ENCODE assay signal across 8 mouse cellular contexts in genomic region chr2:33973213-33973834, GRCm38 (mm10).
DNase-seq lines count a peak whose midpoint lies in the region; ATAC-seq and TF ChIP-seq lines count a peak whose summit lies in the region.

No protein-coding gene starts in this region.

- H3K4me3 ChIP-seq in MEL (ENCODE audit: control insufficient read depth in 1 of 2, insufficient read depth in 1 of 2, low read depth in 2 of 2, low read length in 2 of 2) = no peak overlapping the region
- no peak overlapping the region for H3K4me3 ChIP-seq in forebrain, postnatal 0 days (ENCODE audit: low read depth, low read length)
- no peak overlapping the region for H3K4me3 ChIP-seq in lung, embryonic 16.5 days (ENCODE audit: low read length)

- no peak for TF ChIP-seq EP300 in MEL (IDR thresholded peaks at IDR 0.05; ENCODE audit: low read depth in 1 of 2, low read length in 2 of 2)

- 64% methylated on average over 4 of the region's 4 CpGs for WGBS in forebrain, postnatal 0 days
- 64% methylated on average over 4 of the region's 4 CpGs for WGBS in lung, embryonic 16.5 days

- TF ChIP-seq RAD21 in MEL (IDR thresholded peaks at IDR 0.05; ENCODE audit: low read depth, low read length) = peak; percentile 85

- ATAC-seq in forebrain, postnatal 0 days = peak; percentile 95
- peak; percentile 75 for ATAC-seq in lung, embryonic 16.5 days (ENCODE audit: low read depth)

- no peak for TF ChIP-seq POLR2A in MEL (IDR thresholded peaks at IDR 0.05; ENCODE audit: control insufficient read depth in 1 of 2, insufficient read depth in 1 of 2, low read depth in 1 of 2, low read length in 2 of 2, poor library complexity in 1 of 2)

- H3K27ac ChIP-seq in MEL (ENCODE audit: control insufficient read depth, low read depth, low read length) = no peak overlapping the region
- no peak overlapping the region for H3K27ac ChIP-seq in forebrain, postnatal 0 days (ENCODE audit: low read depth, low read length)
- no peak overlapping the region for H3K27ac ChIP-seq in lung, embryonic 16.5 days (ENCODE audit: low read length)

- H3K27me3 ChIP-seq in MEL (ENCODE audit: control insufficient read depth in 1 of 2, insufficient read depth in 2 of 2, low read length in 2 of 2) = no peaks in the 10 kb centered on the region
- no peaks in the 10 kb centered on the region for H3K27me3 ChIP-seq in forebrain, postnatal 0 days (ENCODE audit: insufficient read depth, low read length)
- no peaks in the 10 kb centered on the region for H3K27me3 ChIP-seq in lung, embryonic 16.5 days (ENCODE audit: control insufficient read depth, insufficient read depth, low read depth, low read length)

- no peaks in the 10 kb centered on the region for H3K4me1 ChIP-seq in MEL (ENCODE audit: control insufficient read depth in 1 of 2, insufficient read depth in 2 of 2, low read length in 2 of 2)
- H3K4me1 ChIP-seq in forebrain, postnatal 0 days (ENCODE audit: insufficient read depth) = no peaks in the 10 kb centered on the region; the same call in 1 of the 2 replicates
- no peaks in the 10 kb centered on the region; the same call in 1 of the 2 replicates for H3K4me1 ChIP-seq in lung, embryonic 16.5 days (replicated peaks; ENCODE audit: control insufficient read depth, insufficient read depth, low read length)

- no peaks in the 10 kb centered on the region for H3K9me3 ChIP-seq in MEL (replicated peaks; ENCODE audit: insufficient read depth, low read length)
- H3K9me3 ChIP-seq in forebrain, postnatal 0 days (ENCODE audit: low read length) = no peaks in the 10 kb centered on the region
- no peaks in the 10 kb centered on the region for H3K9me3 ChIP-seq in lung, embryonic 16.5 days (ENCODE audit: control insufficient read depth, low read length)

- H3K4me2 ChIP-seq in forebrain, postnatal 0 days (ENCODE audit: low read depth) = no peak overlapping the region
- H3K4me2 ChIP-seq in lung, embryonic 16.5 days (ENCODE audit: low read depth, low read length) = no peak overlapping the region

- H3K36me3 ChIP-seq in MEL (ENCODE audit: control insufficient read depth in 1 of 2, insufficient read depth in 2 of 2, low read length in 2 of 2) = no peaks in the 10 kb centered on the region
- no peaks in the 10 kb centered on the region for H3K36me3 ChIP-seq in forebrain, postnatal 0 days (ENCODE audit: insufficient read depth)
- no peaks in the 10 kb centered on the region for H3K36me3 ChIP-seq in lung, embryonic 16.5 days (ENCODE audit: control insufficient read depth, insufficient read depth, low read length)

- DNase-seq in MEL (ENCODE audit: low read depth, low spot score) = peak; percentile 69
- DNase-seq in cerebellum, adult 18-20 months = peak; percentile 78 to 84
- peak; percentile 95 for DNase-seq in forebrain, postnatal 0 days
- DNase-seq in heart, postnatal 4 days = peak; percentile 84
- DNase-seq in layer of hippocampus, adult 18-20 months (ENCODE audit: low spot score in 2 of 2) = peak; percentile 77 to 88
- DNase-seq in ovary, postnatal 36 days (ENCODE audit: low spot score) = peak; percentile 74
- peak; percentile 77 to 82 for DNase-seq in thymus, postnatal 10 days (ENCODE audit: low spot score in 2 of 2)

- H3K79me2 ChIP-seq in MEL (ENCODE audit: control insufficient read depth, insufficient read depth, low read length, poor library complexity) = no peaks in the 10 kb centered on the region

- TF ChIP-seq CTCF in MEL (IDR thresholded peaks at IDR 0.05 in 2 of 3, conservative IDR thresholded peaks at IDR 0.05 in 1 of 3; ENCODE audit: control insufficient read depth in 1 of 3, insufficient read depth in 1 of 3, low read depth in 2 of 3, low read length in 3 of 3, poor library complexity in 1 of 3, severe bottlenecking in 1 of 3) = peak; percentile 94 to 99 (median 94); a peak in 5 of 6 replicates
- TF ChIP-seq CTCF in forebrain, postnatal 0 days (IDR thresholded peaks at IDR 0.05; ENCODE audit: low read depth) = peak; percentile 100

- H3K9ac ChIP-seq in MEL (ENCODE audit: control insufficient read depth, low read depth, low read length, poor library complexity, severe bottlenecking) = no peak overlapping the region
- no peak overlapping the region for H3K9ac ChIP-seq in forebrain, postnatal 0 days
- H3K9ac ChIP-seq in lung, embryonic 16.5 days (ENCODE audit: low read length) = no peak overlapping the region

TF ChIP-seq in MEL, 35 proteins besides CTCF, POLR2A, EP300 and RAD21:
- no peak for TF ChIP-seq MAFK (IDR thresholded peaks at IDR 0.05; ENCODE audit: borderline replicate concordance, low read depth, low read length)
- TF ChIP-seq ZC3H11A (IDR thresholded peaks at IDR 0.05; ENCODE audit: low read depth, low read length) = peak; percentile 84
- peak; percentile 40; the same call in 1 of the 2 replicates for TF ChIP-seq BHLHE40 (IDR thresholded peaks at IDR 0.05; ENCODE audit: borderline replicate concordance, low read depth, low read length)
- TF ChIP-seq E2F4 (IDR thresholded peaks at IDR 0.05; ENCODE audit: borderline replicate concordance, low read depth, low read length) = no peak
- TF ChIP-seq ETS1 (IDR thresholded peaks at IDR 0.05; ENCODE audit: low read depth, low read length) = no peak
- TF ChIP-seq SIN3A (IDR thresholded peaks at IDR 0.05; ENCODE audit: low read length) = peak; percentile 21; the same call in 1 of the 2 replicates
- TF ChIP-seq SMC3 (IDR thresholded peaks at IDR 0.05; ENCODE audit: low read depth, low read length) = peak; percentile 96
